Mouse (Mus musculus) heart, postnatal 4 days (tissue): Measurements from ENCODE around the gene Akt1s1. TPM values are rescaled to one million over a fixed set of nuclear protein-coding genes. Genes with fewer than 3 reads are reported as not detected.

Source experiments
- DNase-seq: peaks from one replicate; pipeline ENCODE4 v3.0.0; 2021
- total RNA-seq, 2 experiments: library from RNA; stranded (reverse); gene quantifications; 2 replicates each; pipeline ENCODE4 v1.2.3; 2021

Akt1s1 gene
- total RNA-seq, 2 experiments from 2014 or later: 70.6 to 82.6 TPM

- peak; percentile 32 for DNase-seq
These were observed 5.0 kb downstream of the Akt1s1 start for GRCm38 (mm10) chr7:44853596-44854355.

DNA sequence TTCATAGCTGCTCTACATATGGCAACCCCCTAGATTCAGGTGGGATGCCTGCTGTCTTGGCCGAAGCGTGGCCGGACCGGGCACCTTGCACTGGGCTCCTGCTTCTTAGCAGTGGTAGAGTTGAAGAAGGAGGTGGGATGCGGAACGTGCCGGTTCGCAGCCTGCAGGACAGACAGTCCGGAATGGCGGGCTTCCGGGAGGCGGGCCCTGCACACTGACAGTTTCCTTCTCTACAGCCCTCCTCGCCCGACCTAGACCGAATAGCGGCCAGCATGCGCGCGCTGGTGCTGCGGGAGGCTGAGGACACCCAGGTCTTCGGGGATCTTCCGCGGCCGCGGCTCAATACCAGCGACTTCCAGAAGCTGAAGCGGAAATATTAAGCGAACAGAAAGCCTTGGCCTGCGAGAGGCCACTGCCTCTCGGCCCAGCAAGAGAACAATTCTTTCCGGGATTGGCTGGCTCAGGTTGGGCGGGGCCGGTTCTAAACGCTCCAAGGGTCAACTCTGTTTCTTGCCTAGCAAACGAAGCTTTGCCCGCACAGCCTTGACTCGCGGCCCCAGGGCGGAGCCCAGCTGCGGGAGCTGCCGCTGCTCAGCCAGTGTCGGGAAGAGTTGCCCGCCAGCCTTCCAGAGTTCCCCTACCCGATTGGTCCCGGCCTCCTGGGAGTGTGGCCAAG is 5.7 kb downstream of the Akt1s1 start:
- peak; percentile 88 for DNase-seq

DNA sequence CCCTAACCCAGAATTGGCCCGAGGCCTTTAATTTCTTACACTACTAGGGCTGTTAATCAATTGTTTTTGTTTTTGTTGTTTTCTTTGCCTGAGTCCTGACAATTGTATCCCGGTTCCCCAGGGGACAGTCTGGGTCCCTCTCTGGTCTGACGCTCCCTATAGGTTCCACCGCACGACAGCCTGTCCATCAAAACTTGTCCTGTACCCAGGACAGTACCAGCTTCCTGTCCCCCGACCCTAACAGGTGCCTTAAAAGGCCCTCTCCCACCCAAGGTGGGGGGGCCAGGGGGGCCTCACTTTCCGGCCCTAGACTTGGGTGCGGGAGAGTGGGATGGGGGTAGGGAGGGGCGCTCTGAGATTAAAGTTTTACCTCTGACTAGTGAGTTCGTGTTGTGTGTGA is 6.2 kb downstream of the Akt1s1 start:
- DNase-seq: no peak

- no peak for DNase-seq
These were observed 7.6 kb downstream of the Akt1s1 start for GRCm38 (mm10) chr7:44856265-44856916.

DNA sequence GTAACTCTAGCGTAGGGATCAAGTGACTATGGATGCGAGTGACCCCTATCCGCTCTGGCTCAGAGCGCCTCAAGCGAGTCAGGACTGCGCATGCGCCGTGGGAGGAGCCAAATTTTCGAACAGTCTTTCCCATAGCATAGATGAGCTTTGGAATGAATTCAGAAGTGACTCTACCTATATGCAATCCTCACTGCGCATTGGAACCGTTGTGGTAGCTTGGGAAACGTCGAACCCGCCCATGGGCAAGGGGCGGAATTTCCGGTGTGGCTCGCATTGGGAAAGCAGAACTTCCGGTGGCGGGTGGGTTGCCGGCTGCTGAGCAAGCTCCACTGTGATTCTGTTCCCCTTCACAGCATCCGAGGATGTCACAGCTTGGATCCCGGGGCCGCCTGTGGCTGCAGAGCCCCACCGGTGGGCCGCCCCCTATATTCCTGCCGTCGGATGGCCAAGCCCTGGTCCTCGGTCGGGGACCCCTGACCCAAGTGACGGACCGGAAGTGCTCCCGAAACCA is 8.3 kb downstream of the Akt1s1 start, which contains the start of gene Pnkp:
Pnkp (plus strand) TSS at position 98 of the 511 bp plus-strand sequence.
- DNase-seq: peak; percentile 87

DNA sequence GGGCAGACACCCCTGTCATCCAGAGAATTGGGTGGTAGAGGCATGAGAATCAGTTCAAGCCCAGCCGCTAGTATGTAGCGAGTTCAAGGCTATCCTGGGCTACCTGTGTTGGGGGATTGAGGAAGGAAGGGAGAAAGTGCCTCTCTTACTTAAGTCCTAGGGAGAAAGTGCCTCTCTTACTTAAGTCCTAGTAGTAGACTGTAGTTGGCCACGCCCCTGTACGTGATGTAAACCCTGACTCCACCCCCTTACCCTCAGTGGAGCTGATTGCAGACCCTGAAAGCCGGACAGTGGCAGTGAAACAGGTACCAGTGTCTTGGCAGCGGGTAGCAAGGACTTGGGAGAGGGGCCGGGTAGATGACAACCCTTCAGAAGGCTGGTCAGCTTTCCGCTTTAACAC is 9.1 kb downstream of the Akt1s1 start:
- no peak for DNase-seq

- DNase-seq: no peak
These were observed 11.1 kb downstream of the Akt1s1 start for GRCm38 (mm10) chr7:44859896-44860295.

GRCm38 (mm10) chr7:44860576-44861428 is 12.0 kb downstream of the Akt1s1 start:
- DNase-seq: peak; percentile 86

DNA sequence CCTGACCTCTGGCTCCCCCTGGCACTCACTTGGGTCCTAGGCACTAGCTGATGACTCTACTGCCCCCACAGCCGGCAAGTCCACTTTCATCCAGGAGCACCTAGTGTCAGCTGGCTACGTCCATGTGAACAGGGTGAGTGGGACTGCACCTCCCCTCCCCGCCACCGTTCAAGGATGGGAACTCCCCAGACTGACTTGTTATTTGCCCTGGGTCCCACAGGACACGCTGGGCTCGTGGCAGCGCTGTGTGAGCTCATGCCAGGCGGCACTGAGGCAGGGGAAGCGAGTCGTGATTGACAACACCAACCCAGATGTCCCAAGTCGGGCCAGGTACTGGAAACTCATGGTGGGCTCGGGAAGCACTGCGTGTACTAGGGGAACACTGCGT is 12.6 kb downstream of the Akt1s1 start:
- DNase-seq: no peak

DNA sequence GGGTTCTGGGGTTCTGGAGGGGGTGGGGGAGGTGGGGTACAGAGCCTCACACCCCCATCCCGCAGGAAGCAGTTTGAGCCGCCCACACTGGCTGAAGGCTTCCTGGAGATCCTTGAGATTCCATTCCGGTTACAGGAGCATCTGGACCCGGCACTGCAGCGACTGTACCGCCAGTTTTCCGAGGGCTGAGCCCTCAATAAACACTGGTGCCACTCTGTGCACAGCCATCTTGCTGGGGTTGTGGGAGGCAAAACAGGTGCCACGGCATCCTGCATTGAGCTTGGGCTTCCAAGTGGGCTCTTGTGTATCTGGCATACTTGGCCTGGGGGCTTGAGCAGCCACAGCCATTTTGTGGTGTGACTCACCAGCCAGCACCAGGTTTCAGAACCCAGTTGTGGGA is 13.6 kb downstream of the Akt1s1 start:
- DNase-seq: no peak

- peak; percentile 7 for DNase-seq
These were observed 14.4 kb downstream of the Akt1s1 start for GRCm38 (mm10) chr7:44863210-44863609.

DNA sequence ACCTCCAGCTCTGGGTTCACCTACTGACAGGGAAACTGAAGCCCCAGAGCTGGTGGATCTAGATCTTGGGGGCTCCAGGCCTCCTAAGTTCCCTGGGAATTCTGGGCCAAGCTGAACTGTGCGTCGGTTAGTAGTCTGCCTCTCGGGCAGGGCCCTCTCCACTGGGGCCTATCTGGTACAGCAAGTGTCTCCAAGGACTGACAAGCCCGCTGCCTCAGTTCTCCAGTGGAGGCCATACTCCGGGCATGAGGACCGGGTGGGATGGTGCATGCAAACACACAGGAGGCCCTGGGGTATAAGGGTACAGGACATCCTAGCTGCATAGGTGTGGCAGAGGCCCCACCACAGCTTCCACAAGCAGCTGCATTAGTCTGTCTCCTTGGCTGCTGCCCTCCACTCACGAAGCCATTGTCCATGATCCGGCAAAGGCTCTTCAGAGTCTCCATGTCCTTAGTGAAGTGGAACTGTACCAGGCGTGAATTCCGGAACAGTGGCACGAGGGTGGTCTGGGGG is 15.2 kb downstream of the Akt1s1 start:
- no peak for DNase-seq

DNA sequence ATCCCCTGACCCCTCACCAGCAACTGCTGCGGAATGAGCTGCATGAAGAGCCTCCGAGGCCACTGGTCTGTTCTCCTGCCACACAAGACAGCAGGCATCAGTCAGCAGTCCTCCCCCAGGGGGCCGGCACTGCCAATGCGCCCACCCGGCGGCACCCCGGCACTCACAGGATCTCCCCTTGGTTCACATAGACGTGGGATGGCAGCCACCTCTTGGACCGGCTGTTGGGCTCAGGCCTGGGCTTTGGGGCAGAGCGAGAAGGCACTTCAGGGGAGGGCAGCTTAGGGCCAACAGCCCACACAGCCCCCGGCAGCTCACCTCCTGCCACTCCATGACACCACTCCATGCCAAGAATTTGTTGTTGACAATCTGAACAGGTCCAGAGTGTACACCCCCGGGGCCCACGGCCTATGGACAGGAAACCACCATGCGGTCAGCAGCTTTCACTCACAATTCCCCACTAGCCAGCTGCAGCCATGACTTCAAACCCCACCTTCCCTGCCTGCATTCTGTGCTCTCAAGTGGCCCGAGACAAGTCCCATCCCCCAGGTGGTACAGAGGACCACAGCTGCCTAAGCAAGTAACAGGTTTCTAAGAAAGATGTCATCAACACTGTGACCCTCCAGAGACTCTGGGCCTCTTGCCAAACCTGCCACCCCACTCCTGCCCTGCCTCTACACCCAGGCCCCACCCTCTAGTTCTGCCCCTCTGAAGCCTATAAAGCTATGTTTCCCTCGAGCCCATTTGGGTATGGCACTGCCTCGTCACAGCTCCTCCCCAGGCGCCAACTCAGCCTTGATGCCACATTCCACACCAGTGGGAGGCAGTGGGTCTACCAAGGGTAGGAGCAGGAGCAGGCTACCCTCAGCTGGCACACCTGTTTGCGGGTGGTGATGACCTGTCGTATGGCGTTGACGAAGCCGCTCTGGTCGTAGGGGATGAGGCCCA is 16.1 kb downstream of the Akt1s1 start:
- peak; percentile 62 for DNase-seq

DNA sequence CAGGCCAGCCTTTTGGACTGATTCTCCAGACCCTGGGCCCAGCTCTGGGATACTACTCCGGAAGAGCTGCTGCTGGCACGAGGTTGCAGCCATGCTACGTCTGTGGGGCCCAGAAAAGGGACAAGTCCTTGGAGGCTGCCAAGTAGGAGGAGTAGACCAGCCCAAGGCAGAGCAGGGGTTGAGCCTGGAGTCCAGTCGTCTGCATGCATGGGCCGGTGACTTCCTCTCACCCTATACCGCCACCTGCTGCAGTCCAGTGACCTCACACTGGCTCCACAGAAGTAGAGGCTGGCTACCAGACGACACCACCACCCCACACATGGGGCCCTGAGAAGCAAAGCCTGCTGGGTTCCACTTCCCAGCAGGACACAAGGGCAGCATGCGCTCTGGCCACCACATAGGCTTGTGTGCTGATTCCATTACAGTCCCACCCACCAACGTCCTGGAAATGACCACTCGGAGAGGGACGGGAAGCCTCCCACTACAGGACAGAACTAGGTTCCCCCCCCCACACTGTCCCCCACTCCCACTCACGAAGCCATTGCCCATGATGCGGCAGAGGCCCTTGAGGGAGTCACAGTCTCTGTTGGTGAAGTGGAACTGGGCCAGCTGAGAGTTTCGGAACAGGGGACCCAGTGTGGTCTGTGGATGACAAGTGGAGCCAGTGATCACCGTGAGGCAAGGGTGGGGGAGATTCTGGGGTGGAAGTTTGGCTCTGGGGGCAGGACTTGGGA is 17.7 kb downstream of the Akt1s1 start:
- DNase-seq: peak; percentile 82

- no peak for DNase-seq
These were observed 18.4 kb downstream of the Akt1s1 start for GRCm38 (mm10) chr7:44867010-44867702.

DNA sequence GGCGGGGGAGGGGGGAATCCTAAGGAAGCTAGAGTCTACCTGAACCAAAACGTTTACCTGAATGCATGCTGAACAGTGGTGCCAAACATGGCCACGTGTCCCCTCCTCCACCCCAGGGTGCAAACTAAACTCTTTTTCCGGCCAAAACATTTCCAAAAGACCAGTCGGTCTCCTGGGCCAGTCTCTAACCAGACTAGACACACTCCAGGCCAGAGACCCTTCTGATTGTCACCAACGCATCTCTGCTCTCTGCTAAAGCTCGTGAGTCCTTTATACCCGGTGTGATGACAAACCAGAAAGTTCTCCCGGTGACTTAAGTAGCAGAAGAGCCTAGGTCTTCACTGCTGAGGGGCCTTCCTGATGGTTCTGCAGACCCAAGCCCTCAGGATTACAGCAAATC is 19.0 kb downstream of the Akt1s1 start:
- DNase-seq: no peak

DNA sequence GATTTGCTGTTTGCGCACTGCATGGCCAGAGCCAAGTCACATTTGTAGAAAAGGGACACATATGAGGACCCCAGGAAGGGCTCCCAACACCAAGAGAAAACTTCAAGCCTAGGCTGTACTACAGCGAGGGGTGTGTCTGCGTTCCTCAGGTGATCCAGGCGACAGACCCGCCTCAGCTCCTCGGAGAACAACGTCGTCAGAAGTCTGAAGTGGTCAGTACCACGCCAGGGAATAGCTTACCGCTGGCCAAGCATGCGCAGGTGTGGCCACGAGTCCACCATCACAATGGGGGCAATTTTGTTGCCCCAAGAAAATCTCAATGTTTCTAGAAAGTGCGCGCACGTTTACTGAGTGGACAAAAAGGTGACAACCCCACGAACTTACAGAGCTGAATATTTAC is 19.7 kb downstream of the Akt1s1 start:
- no peak for DNase-seq

- DNase-seq: peak; percentile 78
These were observed 20.3 kb downstream of the Akt1s1 start for GRCm38 (mm10) chr7:44868919-44869696.
